ENCODE assay signal across 8 mouse cellular contexts in genomic region chr6:118007302-118007701, GRCm38 (mm10). TPM values are rescaled to one million over a fixed set of nuclear protein-coding genes. Genes with fewer than 3 reads are reported as not detected.
DNase-seq lines count a peak whose midpoint lies in the region; ATAC-seq and TF ChIP-seq lines count a peak whose summit lies in the region.
"Had no signal": no experiment of that assay in that cellular context is flagged by ENCODE, and none has a peak within 500 bp of the region (broad histone marks: within the 10 kb centered on the region; RNA-seq: fewer than 3 reads in every experiment).

No protein-coding gene starts in this region.

- no peak overlapping the region for H3K4me3 ChIP-seq in kidney, embryonic 16.5 days (ENCODE audit: low read length)
- no peak overlapping the region for H3K4me3 ChIP-seq in cortical plate, adult 2 months (ENCODE audit: insufficient read depth, low read length)
- H3K4me3 ChIP-seq in forebrain, embryonic 13.5 days, result no peak overlapping the region

- peak; percentile 30; the same call in 1 of the 2 replicates for TF ChIP-seq CTCF in cortical plate, adult 2 months (IDR thresholded peaks at IDR 0.05; ENCODE audit: extremely low read depth, insufficient read depth, low read length)

- no peak overlapping the region for H3K27ac ChIP-seq in kidney, embryonic 16.5 days (ENCODE audit: low read length)
- no peak overlapping the region for H3K27ac ChIP-seq in cortical plate, adult 2 months (ENCODE audit: insufficient read depth, low read length)
- H3K27ac ChIP-seq in forebrain, embryonic 13.5 days, result no peak overlapping the region

- H3K4me2 ChIP-seq in kidney, embryonic 16.5 days (replicated peaks; ENCODE audit: low read depth, low read length), result no peak overlapping the region
- no peak overlapping the region for H3K4me2 ChIP-seq in forebrain, embryonic 13.5 days

- no peak for ATAC-seq in kidney, embryonic 16.5 days (ENCODE audit: low FRiP score, low TSS enrichment)
- no peak for ATAC-seq in forebrain, embryonic 13.5 days

- H3K9ac ChIP-seq in kidney, embryonic 16.5 days (replicated peaks; ENCODE audit: low read length), result no peak overlapping the region
- H3K9ac ChIP-seq in forebrain, embryonic 13.5 days, result no peak overlapping the region

- no peak for TF ChIP-seq POLR2A in cortical plate, adult 2 months (IDR thresholded peaks at IDR 0.05; ENCODE audit: extremely low read depth, insufficient read depth, low read length)

- DNase-seq in kidney, adult 18-20 months, result peak; percentile 26
- DNase-seq in 3T3-L1 (ENCODE audit: low read depth, low spot score), result peak; percentile 60
- DNase-seq in A20 (ENCODE audit: low read depth, low spot score), result peak; percentile 48
- DNase-seq in ovary, postnatal 10 days (ENCODE audit: low spot score), result no peak

- H3K27me3 ChIP-seq in kidney, embryonic 16.5 days (ENCODE audit: insufficient read depth, low read length), result peaks cover 25% of the 10 kb centered on the region
- H3K27me3 ChIP-seq in forebrain, embryonic 13.5 days, result peaks cover 27% of the 10 kb centered on the region

- H3K36me3 ChIP-seq in kidney, embryonic 16.5 days (ENCODE audit: insufficient read depth, low read length), result no peaks in the 10 kb centered on the region
- no peaks in the 10 kb centered on the region for H3K36me3 ChIP-seq in forebrain, embryonic 13.5 days (ENCODE audit: poor library complexity, severe bottlenecking)

- H3K4me1 ChIP-seq in kidney, embryonic 16.5 days (ENCODE audit: insufficient read depth, low read length), result 0 out of 2 replicates have a peak, but pooled peaks cover 5% of the 10 kb centered on the region
- H3K4me1 ChIP-seq in cortical plate, adult 2 months (ENCODE audit: control insufficient read depth, insufficient read depth, low read length), result peaks cover 2% of the 10 kb centered on the region; the same call in 1 of the 2 replicates
- peaks cover 8% of the 10 kb centered on the region for H3K4me1 ChIP-seq in forebrain, embryonic 13.5 days

- no peaks in the 10 kb centered on the region for H3K9me3 ChIP-seq in kidney, embryonic 16.5 days (ENCODE audit: low read length)
- no peaks in the 10 kb centered on the region for H3K9me3 ChIP-seq in forebrain, embryonic 13.5 days (replicated peaks)

- WGBS in kidney, embryonic 16.5 days, result 52% methylated on average over 5 of the region's 5 CpGs
- 54% methylated on average over 5 of the region's 5 CpGs for WGBS in forebrain, embryonic 13.5 days

RNA-seq across cellular contexts. Expression of gene Rasgef1a, which starts 3.9 kb away (rescaled TPM):
- polyA plus RNA-seq in kidney, embryonic 16.5 days (2015; fragmentation: Nextera tagmentation; extraction: Ambion mirVana), result 0.72 and 1.5 TPM in 2 replicates
- 160 and 164 TPM in 2 replicates for polyA plus RNA-seq in cortical plate, adult 2 months (2012; rRNA removed)
- 0.57 and 1.5 TPM in 2 replicates for polyA plus RNA-seq in forebrain, embryonic 13.5 days (2015; fragmentation: Nextera tagmentation; extraction: Ambion mirVana)
- polyA plus RNA-seq: hindbrain, embryonic 11.5 days had no signal

Comparison
In these comparisons a context has a peak if more than half of its experiments do, and no peak if none do; other contexts are left out.
1. RNA of gene Rasgef1a, which starts 3.9 kb away (polyA plus RNA-seq): 160 to 164 TPM in cortical plate, adult 2 months; 0.72 to 1.5 TPM in kidney, embryonic 16.5 days and 0.57 to 1.5 TPM in forebrain, embryonic 13.5 days; every median in the first group is over 10 times any median in the second.